Mouse (Mus musculus) kidney, embryonic 15.5 days (tissue): ENCODE measurements at regions not wholly inside any gene's neighbourhood (a gene's known extent, or its start where the extent isn't known, plus 50 kb on each side); places are given as distances from the start of the nearest gene placed in this dataset.

ENCODE experiments used
- ATAC-seq: fragments of 200-750 bp; cut with Nextera tagmentation; replicated peaks from 2 replicates; pipeline ENCODE4 v1.8.0; 2017; ENCODE audit warnings: moderate TSS enrichment; ENCODE audit not compliant: low FRiP score
- H3K27ac ChIP-seq: fragments of 300-500 bp; sonication (generic); 2 replicates; pipeline ENCODE4 v1.5.1; 2015; ENCODE audit warnings: mild to moderate bottlenecking, inconsistent platforms
- H3K27me3 ChIP-seq: fragments of 300-500 bp; sonication (generic); 2 replicates; pipeline ENCODE4 v1.6.1; 2015; ENCODE audit warnings: inconsistent platforms
- H3K36me3 ChIP-seq: fragments of 300-500 bp; sonication (generic); 2 replicates; pipeline ENCODE4 v1.6.1; 2015; ENCODE audit warnings: inconsistent platforms
- H3K4me1 ChIP-seq: fragments of 300-500 bp; sonication (generic); 2 replicates; pipeline ENCODE4 v1.6.1; 2015; ENCODE audit warnings: inconsistent platforms
- H3K4me2 ChIP-seq: fragments of 300-500 bp; sonication (generic); 2 replicates; pipeline ENCODE4 v1.6.1; 2015; ENCODE audit warnings: moderate library complexity, mild to moderate bottlenecking, inconsistent platforms
- H3K4me3 ChIP-seq: fragments of 300-500 bp; sonication (generic); replicated peaks from 2 replicates; pipeline ENCODE4 v1.5.1; 2015; ENCODE audit warnings: mild to moderate bottlenecking, inconsistent platforms
- H3K9ac ChIP-seq: fragments of 300-500 bp; sonication (generic); 2 replicates; pipeline ENCODE4 v1.6.1; 2015; ENCODE audit warnings: mild to moderate bottlenecking, inconsistent platforms
- H3K9me3 ChIP-seq: fragments of 300-500 bp; sonication (generic); replicated peaks from 2 replicates; pipeline ENCODE4 v1.6.1; 2016; ENCODE audit warnings: inconsistent platforms
- WGBS: fragments of 180-500 bp; shearing (Covaris S2); methylation state at CpG from one replicate; pipeline ENCODE4 v1.1.7; 2015; ENCODE audit warnings: mixed read lengths; 5-methylcytosine and 5-hydroxymethylcytosine counted together

DNA sequence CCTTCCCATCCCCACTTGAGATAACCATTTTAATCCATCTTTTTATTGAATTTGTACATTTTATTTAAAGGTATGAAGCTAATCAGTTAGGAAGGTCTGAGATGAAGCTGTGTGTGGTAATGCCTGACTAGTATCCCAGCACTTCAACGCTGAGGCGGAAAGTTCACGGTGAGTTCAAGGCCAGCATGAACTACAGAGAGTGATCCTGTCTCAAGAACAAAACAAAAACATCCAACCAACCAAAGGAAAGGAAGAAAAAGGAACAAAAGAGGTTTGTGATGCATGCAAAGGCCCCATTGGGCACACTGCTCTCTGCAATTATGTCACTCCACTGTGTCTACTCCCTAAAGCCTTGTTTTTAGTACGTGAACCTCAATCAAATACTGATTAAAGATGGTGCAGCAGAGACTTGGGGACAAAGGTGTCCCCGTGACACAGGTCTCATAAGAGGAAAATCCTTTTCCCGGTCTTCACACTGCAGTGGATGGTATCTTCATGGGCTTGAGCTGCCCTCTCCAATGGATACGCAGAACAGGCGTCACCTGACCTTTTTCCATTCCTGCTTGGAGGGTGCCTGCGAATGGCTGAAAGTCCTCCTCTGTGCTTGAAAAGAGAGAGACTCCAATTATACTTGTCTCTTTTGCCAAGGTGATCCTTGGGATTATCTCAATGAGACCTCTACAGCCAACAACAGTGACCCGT lies 108.2 kb downstream of the Gm9376 start:
- 88% methylated on average over 10 of the region's 10 CpGs for WGBS
- Histone ChIP-seq H3K4me1 (no peaks in the 10 kb centered on the region), H3K36me3 (no peaks in the 10 kb centered on the region), H3K4me3 (no peak overlapping the region), H3K9ac (no peak overlapping the region), H3K4me2 (no peak overlapping the region), H3K27me3 (0 out of 2 replicates have a peak, but pooled peaks cover 2% of the 10 kb centered on the region), H3K9me3 (no peaks in the 10 kb centered on the region), H3K27ac (no peak overlapping the region)
- no peak for ATAC-seq

DNA sequence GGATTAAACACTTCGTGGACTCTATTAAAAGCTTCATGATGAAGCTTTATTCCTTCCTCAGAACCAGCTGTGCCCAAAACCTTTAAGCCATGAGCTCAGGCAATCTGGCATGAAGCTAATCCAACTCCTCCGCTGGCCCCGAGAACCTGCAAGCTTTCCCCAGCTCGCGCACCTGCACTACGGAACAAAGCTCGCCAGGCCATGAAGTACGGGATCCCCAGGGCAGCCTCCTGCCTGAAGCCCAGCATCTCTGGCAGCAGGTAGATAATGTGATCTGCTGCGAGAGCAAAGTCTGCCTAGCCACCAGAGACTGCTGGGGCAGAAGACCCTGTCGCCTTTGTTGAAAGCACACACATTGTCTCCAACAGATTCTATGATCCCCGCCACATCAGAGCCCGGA lies 108.9 kb downstream of the Gm9376 start:
- no peak for ATAC-seq
- Histone ChIP-seq H3K9ac (no peak overlapping the region), H3K4me2 (no peak overlapping the region), H3K27me3 (0 out of 2 replicates have a peak, but pooled peaks cover 2% of the 10 kb centered on the region), H3K4me1 (no peaks in the 10 kb centered on the region), H3K36me3 (no peaks in the 10 kb centered on the region), H3K9me3 (no peaks in the 10 kb centered on the region), H3K27ac (no peak overlapping the region), H3K4me3 (no peak overlapping the region)
- WGBS, result 90% methylated on average over 12 of the region's 12 CpGs

DNA sequence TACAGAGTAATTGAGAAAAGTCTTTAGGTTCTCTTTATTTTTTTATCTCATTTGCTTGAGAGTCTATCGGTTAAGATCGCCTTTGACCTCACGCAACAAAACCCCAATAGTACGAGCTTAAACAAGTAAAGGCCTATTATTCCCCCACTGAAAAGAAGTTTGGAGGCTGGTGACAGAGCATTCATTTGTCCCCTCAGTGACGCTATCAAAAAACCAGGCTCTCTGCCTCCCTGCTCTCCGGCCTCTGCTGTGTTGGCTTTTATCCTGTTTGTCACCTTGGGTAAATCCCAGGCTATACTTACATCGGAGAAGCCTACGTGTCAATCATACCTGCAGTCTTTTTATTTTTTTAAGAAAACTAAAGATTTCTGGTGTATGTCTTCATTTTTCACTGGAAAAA lies 112.9 kb downstream of the Gm9376 start:
- Histone ChIP-seq H3K9me3 (no peaks in the 10 kb centered on the region), H3K9ac (no peak overlapping the region), H3K36me3 (no peaks in the 10 kb centered on the region), H3K4me3 (no peak overlapping the region), H3K4me2 (no peak overlapping the region), H3K4me1 (no peaks in the 10 kb centered on the region), H3K27me3 (no peaks in the 10 kb centered on the region), H3K27ac (no peak overlapping the region)
- no peak for ATAC-seq
- WGBS, result 92% methylated on average over 8 of the region's 8 CpGs

DNA sequence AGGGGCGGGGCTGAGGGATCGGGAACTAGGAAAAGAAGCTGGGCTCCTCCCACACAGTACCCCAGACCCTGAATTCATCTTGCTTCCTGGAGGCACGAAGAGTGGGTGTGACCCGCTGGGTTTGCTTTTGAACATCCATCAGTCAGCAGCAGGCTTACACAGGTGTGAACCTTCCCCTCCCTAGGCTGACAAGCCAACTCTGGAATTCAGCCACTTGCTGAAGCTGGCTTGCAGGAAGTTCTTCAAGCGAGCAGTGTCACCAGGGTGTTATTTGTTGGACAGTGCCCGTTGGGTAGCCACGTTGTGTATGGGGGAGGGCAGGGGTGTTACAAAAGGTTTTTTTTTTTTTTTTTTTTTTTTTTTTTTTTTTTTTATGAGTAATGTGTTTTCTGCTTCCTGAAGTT lies 118.8 kb downstream of the Gm9376 start:
- WGBS, result 4% methylated on average over 7 of the region's 7 CpGs
- ATAC-seq, result peak; percentile 86
- H3K27ac ChIP-seq, result no peak overlapping the region

DNA sequence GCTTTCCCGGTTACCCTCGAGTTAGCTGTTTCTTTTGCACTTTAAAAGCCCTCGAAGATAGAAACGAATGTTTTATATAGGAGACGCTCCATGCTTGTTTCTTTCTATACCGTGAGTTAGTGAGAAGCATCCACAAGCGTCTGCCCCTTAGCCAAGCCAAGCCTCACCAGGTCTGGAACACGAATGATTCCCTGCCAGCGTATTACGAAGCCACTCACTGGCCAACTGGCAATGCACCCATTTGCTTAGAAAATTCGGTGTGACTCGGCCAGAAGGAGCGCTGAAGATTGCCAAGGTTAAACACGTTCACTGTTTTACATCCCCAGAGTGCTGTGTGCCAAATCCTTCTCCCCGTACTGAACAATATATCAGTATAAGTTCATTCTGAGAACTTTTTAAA lies 121.3 kb downstream of the Gm9376 start:
- Histone ChIP-seq H3K9me3 (no peaks in the 10 kb centered on the region), H3K36me3 (no peaks in the 10 kb centered on the region), H3K9ac (no peak overlapping the region), H3K4me1 (peaks cover 7% of the 10 kb centered on the region), H3K4me3 (no peak overlapping the region), H3K27ac (no peak overlapping the region), H3K27me3 (0 out of 2 replicates have a peak, but pooled peaks cover 5% of the 10 kb centered on the region), H3K4me2 (no peak overlapping the region)
- no peak for ATAC-seq
- WGBS, result 84% methylated on average over 15 of the region's 15 CpGs

More for the DNA sequence above, 118.8 kb downstream of the Gm9376 start:
- peak overlapping the region; percentile 58 for H3K4me2 ChIP-seq
- no peak overlapping the region for H3K9ac ChIP-seq
- peak overlapping the region; percentile 31 for H3K4me3 ChIP-seq
- H3K4me1 ChIP-seq, result peaks cover 7% of the 10 kb centered on the region
- no peaks in the 10 kb centered on the region for H3K27me3 ChIP-seq
- H3K9me3 ChIP-seq, result no peaks in the 10 kb centered on the region
- no peaks in the 10 kb centered on the region for H3K36me3 ChIP-seq

DNA sequence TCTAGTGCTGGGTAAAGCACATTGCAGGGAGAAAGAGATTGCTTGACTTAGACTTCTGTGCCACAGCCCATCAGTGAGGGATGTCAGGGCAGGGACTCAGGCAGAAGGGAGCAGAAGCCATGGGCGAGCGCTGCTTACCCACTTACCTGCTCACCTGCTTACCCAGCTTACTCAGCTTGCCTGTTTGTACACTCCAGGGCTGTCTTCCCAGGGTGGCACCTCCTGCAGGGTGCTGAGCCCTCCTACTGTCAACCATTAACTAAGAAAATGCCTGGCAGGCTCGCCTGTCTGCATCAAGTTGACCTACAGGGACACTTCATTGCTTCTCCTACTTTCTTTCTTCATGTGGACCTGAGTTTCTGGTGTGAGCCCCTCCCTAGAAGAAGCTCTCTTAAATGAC lies 124.0 kb downstream of the Gm9376 start:
- peak; percentile 62; the same call in 1 of the 2 replicates for ATAC-seq
- 71% methylated on average over 3 of the region's 3 CpGs for WGBS
- H3K4me2 ChIP-seq, result no peak overlapping the region

DNA sequence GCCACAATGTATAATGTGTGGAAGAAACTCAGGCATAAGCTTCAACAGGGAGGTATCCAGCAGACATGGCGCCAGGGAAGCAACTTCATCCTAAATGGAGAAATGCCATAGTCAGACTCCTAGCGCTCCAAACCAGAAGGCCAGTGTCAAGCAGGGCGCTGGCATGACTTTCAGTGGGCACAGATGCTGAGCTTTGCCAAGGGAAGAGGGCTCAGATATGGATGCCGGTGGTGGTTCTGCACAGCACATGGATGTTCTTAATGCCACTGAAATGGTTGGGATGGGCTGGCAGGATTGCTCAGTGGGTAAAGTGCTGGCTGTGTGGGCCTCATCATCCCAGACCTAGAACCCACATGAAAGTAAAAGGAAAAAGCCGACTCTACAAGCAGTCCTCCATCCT lies 124.8 kb downstream of the Gm9376 start:
- Histone ChIP-seq H3K4me3 (no peak overlapping the region), H3K4me2 (no peak overlapping the region), H3K27me3 (0 out of 2 replicates have a peak, but pooled peaks cover 5% of the 10 kb centered on the region), H3K36me3 (no peaks in the 10 kb centered on the region), H3K4me1 (no peaks in the 10 kb centered on the region), H3K9ac (no peak overlapping the region), H3K27ac (no peak overlapping the region), H3K9me3 (no peaks in the 10 kb centered on the region)
- ATAC-seq, result no peak
- 95% methylated on average over 5 of the region's 5 CpGs for WGBS

More for the DNA sequence above, 124.0 kb downstream of the Gm9376 start:
- no peaks in the 10 kb centered on the region for H3K36me3 ChIP-seq
- H3K4me1 ChIP-seq, result no peaks in the 10 kb centered on the region
- no peaks in the 10 kb centered on the region for H3K9me3 ChIP-seq
- H3K4me3 ChIP-seq, result no peak overlapping the region
- H3K27ac ChIP-seq, result no peak overlapping the region
- H3K9ac ChIP-seq, result no peak overlapping the region
- H3K27me3 ChIP-seq, result 0 out of 2 replicates have a peak, but pooled peaks cover 5% of the 10 kb centered on the region

DNA sequence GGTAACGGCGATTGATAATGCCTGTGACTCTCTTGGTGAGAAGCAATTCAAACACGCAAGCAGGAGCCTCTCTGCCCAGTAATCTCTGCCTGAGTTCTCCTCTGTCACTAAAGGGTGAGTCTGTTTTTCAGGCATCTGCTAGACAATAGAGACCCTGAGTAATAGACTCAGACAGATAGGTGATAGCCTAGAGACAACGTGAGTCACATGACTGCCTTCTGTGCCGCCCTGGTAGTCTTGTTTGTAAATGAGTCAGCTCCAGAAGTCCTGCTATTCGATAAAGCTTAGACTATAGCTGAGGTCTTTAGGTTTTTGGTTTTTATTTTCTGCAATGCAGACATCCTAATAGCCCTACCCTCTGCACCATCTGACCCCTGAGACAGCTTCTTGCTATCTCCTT lies 126.9 kb downstream of the Gm9376 start:
- H3K4me2 ChIP-seq, result no peak overlapping the region
- H3K27me3 ChIP-seq, result 0 out of 2 replicates have a peak, but pooled peaks cover 5% of the 10 kb centered on the region
- ATAC-seq, result no peak
- no peaks in the 10 kb centered on the region for H3K4me1 ChIP-seq
- 70% methylated on average over 6 of the region's 6 CpGs for WGBS
- no peak overlapping the region for H3K4me3 ChIP-seq
- no peak overlapping the region for H3K27ac ChIP-seq
- H3K9me3 ChIP-seq, result no peaks in the 10 kb centered on the region
- no peak overlapping the region for H3K9ac ChIP-seq
- no peaks in the 10 kb centered on the region for H3K36me3 ChIP-seq

DNA sequence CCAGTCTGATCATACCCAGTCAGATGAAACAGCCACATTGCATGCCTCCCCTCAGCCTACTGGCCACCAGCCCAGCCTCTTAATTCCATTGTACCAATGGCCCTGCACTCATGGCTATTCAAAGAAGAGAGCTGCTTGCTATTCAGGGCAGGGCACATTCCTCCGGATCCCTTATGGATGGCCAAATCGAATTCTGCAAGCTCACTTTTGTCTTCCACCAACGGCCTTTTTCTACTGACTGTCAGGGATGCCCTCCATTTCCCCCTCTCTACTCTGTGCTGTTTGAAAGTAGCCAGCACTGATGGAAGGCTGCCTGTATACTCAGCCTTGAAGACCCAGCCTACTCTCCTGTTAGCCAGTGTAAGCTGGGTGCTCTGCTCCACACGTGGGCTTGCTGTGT lies 147.5 kb downstream of the Gm9376 start:
- no peaks in the 10 kb centered on the region for H3K36me3 ChIP-seq
- H3K9me3 ChIP-seq, result 0 out of 2 replicates have a peak, but pooled peaks cover 4% of the 10 kb centered on the region
- no peak overlapping the region for H3K27ac ChIP-seq
- no peak overlapping the region for H3K9ac ChIP-seq
- no peaks in the 10 kb centered on the region for H3K4me1 ChIP-seq
- H3K27me3 ChIP-seq, result peaks cover 31% of the 10 kb centered on the region
- ATAC-seq, result no peak
- no peak overlapping the region for H3K4me3 ChIP-seq
- 79% methylated on average over 4 of the region's 4 CpGs for WGBS
- no peak overlapping the region for H3K4me2 ChIP-seq

DNA sequence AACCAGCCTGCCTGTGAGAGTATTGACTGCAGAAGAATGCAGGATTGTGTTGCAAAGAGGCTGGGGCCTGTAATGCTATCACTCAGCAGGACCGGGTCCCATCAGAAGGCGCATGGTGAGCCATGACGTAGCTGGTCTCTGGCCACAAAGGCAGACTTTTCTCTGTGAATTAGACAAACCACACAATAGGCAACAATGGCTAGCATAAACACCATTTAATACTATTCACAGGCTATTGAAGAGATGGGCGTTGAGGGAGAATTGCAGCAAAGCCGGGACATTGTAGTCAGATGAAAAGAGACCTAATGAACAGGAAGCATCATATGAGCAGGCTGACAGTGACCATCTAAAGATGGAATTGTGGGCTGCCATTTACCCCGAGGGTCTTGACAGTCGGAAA lies 149.4 kb downstream of the Gm9376 start:
- Histone ChIP-seq H3K36me3 (no peaks in the 10 kb centered on the region), H3K4me1 (no peaks in the 10 kb centered on the region), H3K27me3 (peaks cover 32% of the 10 kb centered on the region), H3K4me2 (no peak overlapping the region), H3K27ac (no peak overlapping the region), H3K9ac (no peak overlapping the region), H3K9me3 (0 out of 2 replicates have a peak, but pooled peaks cover 4% of the 10 kb centered on the region), H3K4me3 (no peak overlapping the region)
- WGBS, result 52% methylated on average over 7 of the region's 7 CpGs
- ATAC-seq, result no peak

DNA sequence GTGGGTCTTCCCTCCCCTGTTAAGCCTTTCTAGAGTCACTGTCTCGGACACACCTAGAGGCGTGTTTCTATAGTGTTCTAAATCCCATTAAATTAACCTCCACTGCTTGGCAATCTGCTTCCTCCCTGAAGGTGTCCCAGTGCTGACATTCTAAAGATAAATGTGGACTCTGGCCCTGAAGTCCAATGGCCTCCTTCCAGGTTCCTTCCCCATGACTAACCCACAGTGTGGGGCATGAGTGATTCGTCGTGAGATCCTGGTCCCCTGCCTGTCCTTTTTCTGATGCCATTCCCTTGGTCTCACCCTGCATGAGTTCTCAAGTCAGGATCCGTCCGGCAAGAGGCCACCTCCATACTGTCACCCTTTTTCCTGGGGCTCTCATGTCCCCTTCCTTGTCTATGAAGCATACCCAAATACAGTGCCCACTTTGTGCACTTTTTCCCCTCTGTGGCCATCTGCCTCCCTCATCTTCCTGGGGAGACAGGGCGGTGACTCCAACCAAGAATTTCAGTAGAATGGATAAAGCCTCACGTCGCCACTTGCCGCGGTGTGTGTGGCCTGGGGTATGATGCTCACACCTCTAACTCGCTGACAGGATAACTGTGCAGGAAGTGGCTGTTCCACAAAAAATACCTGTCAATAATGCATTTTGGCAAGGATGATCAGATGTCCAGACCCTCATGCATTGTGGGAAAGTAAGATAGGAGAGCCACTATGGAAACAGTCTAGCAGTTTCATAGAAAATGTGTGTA lies 152.9 kb downstream of the Gm9376 start:
- no peak overlapping the region for H3K4me2 ChIP-seq
- no peak overlapping the region for H3K4me3 ChIP-seq
- 94% methylated on average over 12 of the region's 12 CpGs for WGBS
- 0 out of 2 replicates have a peak, but pooled peaks cover 4% of the 10 kb centered on the region for H3K9me3 ChIP-seq
- no peak for ATAC-seq
- H3K27ac ChIP-seq, result no peak overlapping the region
- peaks cover 8% of the 10 kb centered on the region for H3K4me1 ChIP-seq
- H3K9ac ChIP-seq, result no peak overlapping the region
- peaks cover 44% of the 10 kb centered on the region for H3K27me3 ChIP-seq
- H3K36me3 ChIP-seq, result no peaks in the 10 kb centered on the region

DNA sequence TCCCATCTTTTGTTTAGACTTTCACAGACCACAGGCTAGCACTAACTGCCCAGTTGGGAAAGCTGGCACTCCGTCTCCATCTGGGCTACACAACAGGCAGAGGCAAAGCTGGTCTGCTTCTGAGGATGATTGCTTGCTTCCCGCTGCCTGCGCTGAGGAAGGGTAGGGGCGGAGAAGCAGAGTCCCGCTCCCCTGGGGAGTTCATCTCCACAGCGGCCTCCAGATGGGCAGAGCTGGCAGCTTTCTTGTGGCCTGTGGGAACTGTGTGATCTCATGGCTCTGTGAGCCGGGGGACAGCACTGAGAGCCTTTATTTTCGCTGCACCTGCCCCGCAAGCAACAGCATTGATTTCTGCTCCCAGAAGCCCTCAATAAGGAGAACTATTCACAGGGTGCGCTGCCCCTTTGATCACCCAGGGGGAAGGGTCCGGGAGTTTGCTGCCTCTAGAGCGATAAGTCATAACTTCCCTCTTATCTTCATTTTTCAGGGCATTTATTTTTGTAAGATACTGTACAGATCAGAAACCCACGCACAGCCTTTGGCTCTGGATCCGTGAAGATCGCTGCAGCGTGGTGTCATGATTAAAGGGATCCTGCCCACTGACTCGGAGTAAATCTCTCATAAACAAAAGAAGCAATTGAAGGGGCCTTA lies 155.7 kb downstream of the Gm9376 start:
- Histone ChIP-seq H3K4me3 (peak overlapping the region; percentile 32), H3K9ac (peak overlapping the region; percentile 17; the same call in 1 of the 2 replicates), H3K27ac (no peak overlapping the region), H3K4me1 (peaks cover 8% of the 10 kb centered on the region), H3K9me3 (no peaks in the 10 kb centered on the region), H3K27me3 (peaks cover 24% of the 10 kb centered on the region), H3K36me3 (no peaks in the 10 kb centered on the region), H3K4me2 (peak overlapping the region; percentile 59)
- 4% methylated on average over 17 of the region's 17 CpGs for WGBS
- no peak for ATAC-seq
